Mouse (Mus musculus) spleen, adult 18-20 months (tissue): ENCODE measurements around the gene Strn3.
A peak's percentile ranks its signal among the peaks of the same experiment; 100 is the strongest.

Source experiments
- DNase-seq, 2 experiments: peaks; one replicate each; pipeline ENCODE4 v3.0.0; 2022; ENCODE audit warnings: mixed read lengths in 2 of 2

The Strn3 gene

GRCm38 (mm10) chr12:51691845-51692632 is at the start of gene Strn3:
Strn3 (minus strand) TSS chr12:51691897.
- peak; percentile 90 to 94 for DNase-seq

GRCm38 (mm10) chr12:51736807-51737206 is 45.1 kb upstream of the Strn3 start:
- no peak for DNase-seq

GRCm38 (mm10) chr12:51736381-51736780 is 44.7 kb upstream of the Strn3 start:
- DNase-seq, result no peak

- DNase-seq, result no peak
Measured at GRCm38 (mm10) chr12:51735840-51736271, 44.2 kb upstream of the Strn3 start.

GRCm38 (mm10) chr12:51734605-51735211 is 43.0 kb upstream of the Strn3 start:
- no peak for DNase-seq

- DNase-seq, result no peak
Measured at GRCm38 (mm10) chr12:51729827-51730226, 38.1 kb upstream of the Strn3 start.

- no peak for DNase-seq
Measured at GRCm38 (mm10) chr12:51729058-51729457, 37.4 kb upstream of the Strn3 start.

GRCm38 (mm10) chr12:51721836-51722235 is 30.1 kb upstream of the Strn3 start:
- no peak for DNase-seq

GRCm38 (mm10) chr12:51718617-51719016 is 26.9 kb upstream of the Strn3 start:
- DNase-seq, result no peak

GRCm38 (mm10) chr12:51712685-51713084 is 21.0 kb upstream of the Strn3 start:
- DNase-seq, result no peak

GRCm38 (mm10) chr12:51710154-51710553 is 18.5 kb upstream of the Strn3 start:
- no peak for DNase-seq

GRCm38 (mm10) chr12:51709741-51710140 is 18.0 kb upstream of the Strn3 start:
- no peak for DNase-seq

- DNase-seq, result no peak
Measured at GRCm38 (mm10) chr12:51708941-51709686, 17.4 kb upstream of the Strn3 start.

GRCm38 (mm10) chr12:51706673-51707235 is 15.1 kb upstream of the Strn3 start:
- DNase-seq, result no peak

GRCm38 (mm10) chr12:51705778-51706177 is 14.1 kb upstream of the Strn3 start:
- DNase-seq, result no peak

GRCm38 (mm10) chr12:51704572-51704971 is 12.9 kb upstream of the Strn3 start:
- DNase-seq, result no peak

- DNase-seq, result no peak
Measured at GRCm38 (mm10) chr12:51703859-51704258, 12.2 kb upstream of the Strn3 start.

GRCm38 (mm10) chr12:51701723-51702122 is 10.0 kb upstream of the Strn3 start:
- DNase-seq, result no peak

- no peak for DNase-seq
Measured at GRCm38 (mm10) chr12:51699623-51700393, 8.1 kb upstream of the Strn3 start.

- DNase-seq, result no peak
Measured at GRCm38 (mm10) chr12:51696157-51696556, 4.5 kb upstream of the Strn3 start.

GRCm38 (mm10) chr12:51694966-51695365 is 3.3 kb upstream of the Strn3 start:
- no peak for DNase-seq

- DNase-seq, result no peak
Measured at GRCm38 (mm10) chr12:51694096-51694495, 2.4 kb upstream of the Strn3 start.
